ENCODE assay signal across 10 mouse cellular contexts in genomic region chr15:89147895-89148294, GRCm38 (mm10). TPM values are rescaled to one million over a fixed set of nuclear protein-coding genes. Genes with fewer than 3 reads are reported as not detected.
DNase-seq lines count a peak whose midpoint lies in the region; ATAC-seq and TF ChIP-seq lines count a peak whose summit lies in the region.
"Had no signal": no experiment of that assay in that cellular context is flagged by ENCODE, and none has a peak within 500 bp of the region (broad histone marks: within the 10 kb centered on the region; RNA-seq: fewer than 3 reads in every experiment).

No protein-coding gene starts in this region.

- ATAC-seq in Patski, result peak; percentile 13
- ATAC-seq in midbrain, embryonic 12.5 days (ENCODE audit: low FRiP score, low read depth), result no peak

- peak overlapping the region; percentile 95; the same call in 1 of the 2 replicates for H3K9ac ChIP-seq in midbrain, embryonic 12.5 days (replicated peaks)
- H3K9ac ChIP-seq: liver, embryonic 14.5 days had no signal

- POLR2A ChIA-PET in Patski (lab: Charles Lee), result no interaction called here

- in situ Hi-C loops in Patski (cut with MboI; ENCODE audit: low pct_unique_long_range_greater_than_20kb), result no loop called here

- peaks cover 71% of the 10 kb centered on the region for H3K4me1 ChIP-seq in hindbrain, embryonic 10.5 days (replicated peaks)
- H3K4me1 ChIP-seq in midbrain, embryonic 12.5 days, result peaks cover 48% of the 10 kb centered on the region

- peak overlapping the region; percentile 78 for H3K4me2 ChIP-seq in midbrain, embryonic 12.5 days (replicated peaks)

- peaks cover 37% of the 10 kb centered on the region for H3K36me3 ChIP-seq in hindbrain, embryonic 10.5 days
- H3K36me3 ChIP-seq in midbrain, embryonic 12.5 days, result peaks cover 34% of the 10 kb centered on the region

- CTCF ChIA-PET in Patski (lab: Charles Lee), result no interaction called here

- no peaks in the 10 kb centered on the region for H3K27me3 ChIP-seq in Patski
- H3K27me3 ChIP-seq in hindbrain, embryonic 10.5 days (ENCODE audit: insufficient read depth, poor library complexity, severe bottlenecking), result peaks cover 44% of the 10 kb centered on the region
- peaks cover 12% of the 10 kb centered on the region for H3K27me3 ChIP-seq in midbrain, embryonic 12.5 days

- DNase-seq in kidney, adult 9 months, result peak; percentile 50
- no peak for DNase-seq in kidney, postnatal 14 days
- DNase-seq in Patski (ENCODE audit: low read depth, low spot score), result peak; percentile 53
- DNase-seq in hindbrain, embryonic 10.5 days (ENCODE audit: low spot score), result no peak
- DNase-seq in spleen, postnatal 4 days (ENCODE audit: low spot score in 2 of 2), result no peak
- no peak for DNase-seq in gastrocnemius, postnatal 25 days
- no peak for DNase-seq in ovary, postnatal 36 days (ENCODE audit: low spot score)
- DNase-seq: adrenal gland, adult 8-10 months had no signal

- H3K27ac ChIP-seq in hindbrain, embryonic 10.5 days, result no peak overlapping the region
- no peak overlapping the region for H3K27ac ChIP-seq in midbrain, embryonic 12.5 days (replicated peaks)
- H3K27ac ChIP-seq: liver, embryonic 14.5 days had no signal

- TF ChIP-seq CTCF in Patski (IDR thresholded peaks at IDR 0.05), result no peak

- WGBS in hindbrain, embryonic 10.5 days, result 44% methylated on average over 4 of the region's 4 CpGs
- 33% methylated on average over 4 of the region's 4 CpGs for WGBS in midbrain, embryonic 12.5 days

- peak overlapping the region; percentile 71 for H3K4me3 ChIP-seq in hindbrain, embryonic 10.5 days
- H3K4me3 ChIP-seq in midbrain, embryonic 12.5 days, result peak overlapping the region; percentile 82

- no peaks in the 10 kb centered on the region for H3K9me3 ChIP-seq in hindbrain, embryonic 10.5 days
- H3K9me3 ChIP-seq in midbrain, embryonic 12.5 days, result no peaks in the 10 kb centered on the region

RNA-seq across cellular contexts. Expression of gene Mapk11, which starts 1.5 kb away (rescaled TPM):
- polyA plus RNA-seq in Patski (2021), result 16.3 TPM
- 34.9 and 46.6 TPM in 2 replicates for polyA plus RNA-seq in hindbrain, embryonic 10.5 days (2016; fragmentation: Nextera tagmentation; extraction: Ambion mirVana)
- 45.7 and 50.2 TPM in 2 replicates for polyA plus RNA-seq in midbrain, embryonic 12.5 days (2016; fragmentation: Nextera tagmentation; extraction: Ambion mirVana)
- 1 to 10 TPM in 1 of 2 experiments, under 1 TPM in 1; 0.67 to 2.1 TPM for total RNA-seq in gastrocnemius, postnatal 25 days (2021)

RNA-seq across cellular contexts. Expression of gene Mapk12, which starts 7.4 kb away (rescaled TPM):
- polyA plus RNA-seq in Patski (2021), result 7.1 TPM
- polyA plus RNA-seq in hindbrain, embryonic 10.5 days (2016; fragmentation: Nextera tagmentation; extraction: Ambion mirVana), result 23.7 and 28.5 TPM in 2 replicates
- 14.5 and 20.1 TPM in 2 replicates for polyA plus RNA-seq in midbrain, embryonic 12.5 days (2016; fragmentation: Nextera tagmentation; extraction: Ambion mirVana)
- 100 to 1,000 TPM; 140 to 157 TPM for total RNA-seq in gastrocnemius, postnatal 25 days (2021)

RNA-seq across cellular contexts. Expression of gene Hdac10, which starts 19.4 kb away (rescaled TPM):
- 15.0 TPM for polyA plus RNA-seq in Patski (2021)
- polyA plus RNA-seq in hindbrain, embryonic 10.5 days (2016; fragmentation: Nextera tagmentation; extraction: Ambion mirVana), result 16.4 and 18.5 TPM in 2 replicates
- 20.3 and 25.1 TPM in 2 replicates for polyA plus RNA-seq in midbrain, embryonic 12.5 days (2016; fragmentation: Nextera tagmentation; extraction: Ambion mirVana)
- 1 to 10 TPM; 5.3 to 6.5 TPM for total RNA-seq in gastrocnemius, postnatal 25 days (2021)

RNA-seq across cellular contexts. Expression of gene Tubgcp6, which starts 25.0 kb away (rescaled TPM):
- 17.6 TPM for polyA plus RNA-seq in Patski (2021)
- 23.7 and 26.0 TPM in 2 replicates for polyA plus RNA-seq in hindbrain, embryonic 10.5 days (2016; fragmentation: Nextera tagmentation; extraction: Ambion mirVana)
- 25.0 and 25.1 TPM in 2 replicates for polyA plus RNA-seq in midbrain, embryonic 12.5 days (2016; fragmentation: Nextera tagmentation; extraction: Ambion mirVana)
- 1 to 10 TPM; 6.5 to 8.4 TPM for total RNA-seq in gastrocnemius, postnatal 25 days (2021)

RNA-seq across cellular contexts. Expression of gene Plxnb2, which starts 32.7 kb away (rescaled TPM):
- 444 TPM for polyA plus RNA-seq in Patski (2021)
- polyA plus RNA-seq in hindbrain, embryonic 10.5 days (2016; fragmentation: Nextera tagmentation; extraction: Ambion mirVana), result 133 and 155 TPM in 2 replicates
- 164 and 170 TPM in 2 replicates for polyA plus RNA-seq in midbrain, embryonic 12.5 days (2016; fragmentation: Nextera tagmentation; extraction: Ambion mirVana)
- 10 to 100 TPM in 1 of 2 experiments, 1 to 10 TPM in 1; 8.5 to 11.9 TPM for total RNA-seq in gastrocnemius, postnatal 25 days (2021)

Comparison
In these comparisons a context has a peak if more than half of its experiments do, and no peak if none do; other contexts are left out.
1. DNase-seq: peak in kidney, adult 9 months (single experiment) and Patski (single experiment); none in kidney, postnatal 14 days (single experiment), hindbrain, embryonic 10.5 days (single experiment), spleen, postnatal 4 days (0 of 2), gastrocnemius, postnatal 25 days (single experiment) and ovary, postnatal 36 days (single experiment).